Mouse (Mus musculus): ENCODE data around the gene Ubr3. TPM values are rescaled to one million over a fixed set of nuclear protein-coding genes. Genes with fewer than 3 reads are reported as not detected.

Ubr3 gene
- 39.4 TPM for polyA plus RNA-seq (2021)

- CTCF ChIA-PET = interaction anchor here (0.5 kb wide), 1 partner anchor 36 kb away, joined by 3 read pairs; no protein-coding TSS in a partner anchor
- peak; percentile 57 for DNase-seq (ENCODE audit: low read depth, low spot score)
- in situ Hi-C loops (cut with MboI; ENCODE audit: low pct_unique_long_range_greater_than_20kb) = no loop called here
- peak; percentile 88 for ATAC-seq
- no peak for TF ChIP-seq CTCF (IDR thresholded peaks at IDR 0.05)
- POLR2A ChIA-PET = interaction anchor here (1.0 to 1.9 kb wide), 3 partner anchors 12 to 44 kb away, joined by 3 to 13 read pairs (median 3); partner anchors contain the start of gene Mettl5
- no peaks in the 10 kb centered on the region for H3K27me3 ChIP-seq
Observed at GRCm38 (mm10) chr2:69897039-69897617, at the start of gene Ubr3. Gene Ubr3 (plus strand): TSS chr2:69897246.

DNA sequence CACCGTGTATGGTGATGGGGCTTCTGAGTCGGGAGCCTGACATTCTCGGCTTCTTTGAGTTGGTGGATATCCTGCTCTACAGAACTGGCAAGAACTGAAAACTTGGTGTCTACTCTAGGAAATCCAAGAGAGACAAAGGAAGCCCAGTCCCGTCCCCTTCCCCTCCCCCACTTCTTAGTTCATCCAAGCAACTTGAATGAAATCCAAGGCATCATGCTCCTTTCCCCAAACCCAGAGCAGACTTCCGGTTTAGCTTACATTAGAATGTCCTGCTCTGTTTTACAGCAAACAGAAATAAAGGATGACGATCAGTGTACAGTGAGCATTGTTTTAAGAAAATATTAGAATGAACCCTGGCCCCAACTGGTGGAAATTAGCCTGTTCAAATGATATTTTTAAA lies 47.8 kb upstream of the Ubr3 start:
- no peak for TF ChIP-seq CTCF (IDR thresholded peaks at IDR 0.05)
- DNase-seq (ENCODE audit: low read depth, low spot score) (no peak), ATAC-seq (no peak)
- in situ Hi-C loops (cut with MboI; ENCODE audit: low pct_unique_long_range_greater_than_20kb) = no loop called here
- ChIA-PET CTCF (no interaction called here), POLR2A (interaction anchor here (0.7 kb wide), 1 partner anchor 507 kb away, joined by 4 read pairs; no protein-coding TSS in a partner anchor)
- H3K27me3 ChIP-seq = no peaks in the 10 kb centered on the region

DNA sequence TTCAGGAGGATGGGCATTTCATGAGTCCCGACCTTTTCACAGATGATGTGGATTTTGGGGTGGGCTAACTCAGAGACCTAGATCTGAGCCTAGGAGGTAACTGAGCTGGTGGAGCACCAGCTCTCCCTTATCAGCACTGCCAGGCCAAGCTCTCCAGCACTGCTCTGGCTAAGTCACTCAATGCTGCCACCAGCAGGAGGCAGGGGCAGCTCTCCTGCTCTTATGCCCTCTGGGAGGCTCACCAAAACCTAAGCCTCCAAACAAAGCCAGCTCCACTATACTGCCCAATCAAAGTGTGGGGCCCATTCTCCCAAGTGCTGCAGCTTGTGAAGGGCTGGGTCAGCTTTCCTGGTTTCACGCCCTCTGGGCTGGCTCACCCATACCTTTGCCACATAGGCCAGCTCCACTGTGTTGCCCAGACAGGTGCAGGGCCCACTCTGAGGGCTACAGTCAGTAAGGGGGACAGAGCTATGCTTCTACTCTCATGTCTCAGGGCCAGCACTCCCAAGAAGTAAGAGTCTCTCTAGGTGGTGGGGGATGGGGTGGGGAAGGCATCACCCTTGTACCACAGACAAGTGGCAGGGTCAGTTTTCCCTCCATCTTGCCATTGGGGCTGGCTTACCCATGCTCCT lies 45.5 kb upstream of the Ubr3 start:
- no peak for DNase-seq (ENCODE audit: low read depth, low spot score)
- CTCF ChIA-PET = no interaction called here
- no peak for ATAC-seq
- H3K27me3 ChIP-seq = no peaks in the 10 kb centered on the region
- no peak for TF ChIP-seq CTCF (IDR thresholded peaks at IDR 0.05)
- POLR2A ChIA-PET = no interaction called here
- in situ Hi-C loops (cut with MboI; ENCODE audit: low pct_unique_long_range_greater_than_20kb) = no loop called here

DNA sequence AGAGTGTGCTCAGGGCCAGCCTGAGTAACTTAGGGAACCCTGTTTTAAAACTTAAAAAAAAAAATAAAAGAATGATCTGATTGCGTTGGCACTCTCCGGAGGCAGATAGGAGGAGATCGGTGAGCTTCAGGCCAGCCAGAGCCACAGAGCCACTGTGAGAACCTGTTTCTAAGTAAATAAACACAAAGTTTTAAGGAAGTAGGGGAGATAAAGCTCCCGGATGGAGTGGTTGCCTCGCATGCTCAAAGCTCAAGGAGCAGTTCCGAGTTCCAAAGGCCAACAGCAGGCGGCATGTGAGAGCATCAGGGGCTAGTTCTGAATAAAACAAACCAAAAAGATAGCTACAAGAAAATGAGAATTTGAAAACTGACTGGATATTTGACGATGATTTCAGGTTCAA lies 40.7 kb upstream of the Ubr3 start:
- peaks cover 3% of the 10 kb centered on the region for H3K27me3 ChIP-seq
- no peak for TF ChIP-seq CTCF (IDR thresholded peaks at IDR 0.05)
- ATAC-seq = no peak
- no peak for DNase-seq (ENCODE audit: low read depth, low spot score)
- in situ Hi-C loops (cut with MboI; ENCODE audit: low pct_unique_long_range_greater_than_20kb) = no loop called here
- ChIA-PET CTCF (no interaction called here), POLR2A (no interaction called here)

DNA sequence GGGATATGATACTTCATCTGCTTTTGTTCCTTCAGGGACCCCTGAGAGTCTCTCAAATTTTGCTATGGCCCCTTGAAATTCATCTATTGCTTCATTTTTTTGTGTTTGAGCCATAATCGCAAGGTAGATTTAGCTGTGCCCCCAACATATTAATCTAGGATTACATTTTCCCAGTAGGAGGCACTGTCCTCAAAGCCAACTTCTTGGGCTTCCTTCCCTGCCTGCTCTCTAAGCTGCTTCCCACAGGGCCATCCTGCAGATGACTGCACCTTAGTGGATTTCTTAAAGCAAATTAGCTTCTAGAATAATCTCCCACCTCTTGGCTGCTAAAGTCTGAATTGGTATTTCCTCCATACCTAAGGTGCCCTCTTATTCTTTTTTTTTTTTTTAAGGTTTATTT lies 39.2 kb upstream of the Ubr3 start:
- ChIA-PET CTCF (no interaction called here), POLR2A (no interaction called here)
- TF ChIP-seq CTCF (IDR thresholded peaks at IDR 0.05) = peak; percentile 50
- DNase-seq (ENCODE audit: low read depth, low spot score) (no peak), ATAC-seq (no peak)
- peaks cover 3% of the 10 kb centered on the region for H3K27me3 ChIP-seq
- in situ Hi-C loops (cut with MboI; ENCODE audit: low pct_unique_long_range_greater_than_20kb) = no loop called here

DNA sequence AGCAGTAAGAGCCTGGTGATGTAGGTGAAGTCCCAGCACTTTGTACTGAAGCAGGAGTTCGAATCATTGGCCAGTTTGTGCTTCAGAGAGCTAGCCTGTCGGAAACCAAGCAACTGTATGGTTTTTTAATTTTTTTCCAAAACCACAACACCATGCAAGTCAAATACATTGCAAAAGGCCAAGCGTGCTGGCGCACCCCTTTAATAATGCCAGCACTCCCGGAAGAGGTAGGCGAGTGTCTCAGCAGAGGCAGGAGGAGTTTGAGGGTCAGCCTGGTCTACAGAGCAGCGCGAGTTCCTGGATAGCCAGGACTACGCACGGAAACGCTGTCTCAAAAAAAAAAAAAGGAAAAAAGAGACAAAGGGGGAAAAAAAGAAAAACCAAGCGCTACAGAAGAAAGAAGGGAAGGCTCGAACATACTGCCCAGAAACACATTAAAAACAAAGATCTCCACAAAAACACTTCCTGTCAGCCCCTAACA lies 36.0 kb upstream of the Ubr3 start:
- in situ Hi-C loops (cut with MboI; ENCODE audit: low pct_unique_long_range_greater_than_20kb) = no loop called here
- DNase-seq (ENCODE audit: low read depth, low spot score) (no peak), ATAC-seq (no peak)
- CTCF ChIA-PET = no interaction called here
- peaks cover 3% of the 10 kb centered on the region for H3K27me3 ChIP-seq
- TF ChIP-seq CTCF (IDR thresholded peaks at IDR 0.05) = no peak
- POLR2A ChIA-PET = no interaction called here

- ATAC-seq (peak; percentile 47), DNase-seq (ENCODE audit: low read depth, low spot score) (peak; percentile 53)
- CTCF ChIA-PET = no interaction called here
- in situ Hi-C loops (cut with MboI; ENCODE audit: low pct_unique_long_range_greater_than_20kb) = no loop called here
- H3K27me3 ChIP-seq = peaks cover 3% of the 10 kb centered on the region
- no peak for TF ChIP-seq CTCF (IDR thresholded peaks at IDR 0.05)
- POLR2A ChIA-PET = interaction anchor here (1.0 kb wide), 1 partner anchor 30 kb away, joined by 3 read pairs; no protein-coding TSS in a partner anchor
Observed at GRCm38 (mm10) chr2:69861485-69862091, 35.5 kb upstream of the Ubr3 start, which contains the start of gene Ssb. Gene Ssb (plus strand): TSS chr2:69861562.

GRCm38 (mm10) chr2:69862117-69862657 lies 34.9 kb upstream of the Ubr3 start:
- ATAC-seq (no peak), DNase-seq (ENCODE audit: low read depth, low spot score) (no peak)
- CTCF ChIA-PET = no interaction called here
- POLR2A ChIA-PET = interaction anchor here (1.0 kb wide), 1 partner anchor 29 kb away, joined by 3 read pairs; no protein-coding TSS in a partner anchor
- TF ChIP-seq CTCF (IDR thresholded peaks at IDR 0.05) = no peak
- in situ Hi-C loops (cut with MboI; ENCODE audit: low pct_unique_long_range_greater_than_20kb) = no loop called here
- peaks cover 3% of the 10 kb centered on the region for H3K27me3 ChIP-seq

DNA sequence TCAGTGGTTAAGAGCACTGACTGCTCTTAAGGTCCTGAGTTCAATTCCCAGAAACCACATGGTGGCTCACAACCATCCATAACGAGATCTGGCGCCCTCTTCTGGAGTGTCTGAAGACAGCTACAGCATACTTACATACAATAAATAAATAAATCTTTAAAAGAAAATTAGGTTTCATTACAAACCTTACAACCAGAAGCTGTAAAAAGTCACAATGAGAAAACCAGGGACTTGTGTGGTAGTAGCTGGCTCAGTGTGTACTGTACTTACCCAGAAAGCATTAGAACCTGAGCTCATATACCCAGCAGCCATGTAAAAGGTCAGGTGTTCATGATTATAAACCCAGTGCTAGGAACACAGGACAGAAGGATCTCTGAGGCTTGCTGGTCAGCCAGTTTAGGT lies 13.1 kb upstream of the Ubr3 start:
- peak; percentile 51 for TF ChIP-seq CTCF (IDR thresholded peaks at IDR 0.05)
- DNase-seq (ENCODE audit: low read depth, low spot score) = no peak
- ATAC-seq = no peak
- in situ Hi-C loops (cut with MboI; ENCODE audit: low pct_unique_long_range_greater_than_20kb) = no loop called here
- ChIA-PET POLR2A (interaction anchor here (2.4 kb wide), 1 partner anchor 14 kb away, joined by 13 read pairs; the partner anchor contains the start of gene Ubr3), CTCF (interaction anchor here (1.1 kb wide), 1 partner anchor 33 kb away, joined by 3 read pairs; no protein-coding TSS in a partner anchor)
- H3K27me3 ChIP-seq = no peaks in the 10 kb centered on the region

- no peak for TF ChIP-seq CTCF (IDR thresholded peaks at IDR 0.05)
- CTCF ChIA-PET = interaction anchor here (0.7 to 1.3 kb wide), 3 partner anchors 9 to 32 kb away, joined by 3 to 4 read pairs (median 3); no protein-coding TSS in a partner anchor
- POLR2A ChIA-PET = interaction anchor here (1.0 to 2.4 kb wide), 3 partner anchors 9 to 13 kb away, joined by 4 to 13 read pairs (median 4); partner anchors contain the start of gene Ubr3
- no peak for DNase-seq (ENCODE audit: low read depth, low spot score)
- in situ Hi-C loops (cut with MboI; ENCODE audit: low pct_unique_long_range_greater_than_20kb) = no loop called here
- no peak for ATAC-seq
- H3K27me3 ChIP-seq = no peaks in the 10 kb centered on the region
Observed at GRCm38 (mm10) chr2:69884581-69884980, 12.5 kb upstream of the Ubr3 start.
